Mouse (Mus musculus) limb, embryonic 11.5 days (tissue): ENCODE results near the gene Zfr2. TPM values are rescaled to one million over a fixed set of nuclear protein-coding genes. Genes with fewer than 3 reads are reported as not detected.
A peak's percentile ranks its signal among the peaks of the same experiment; 100 is the strongest.
"Not testable (repeated sequence)": the region's sequence is repeated elsewhere in the genome, so short reads cannot be mapped to it uniquely, and the experiment has no call there.

ENCODE experiments used
- ATAC-seq: fragments of 200-750 bp; cut with Nextera tagmentation; 2 replicates; pipeline ENCODE4 v1.8.0; 2017; ENCODE audit warnings: low read depth; ENCODE audit not compliant: insufficient number of reproducible peaks, low FRiP score, low TSS enrichment
- DNase-seq: peaks from one replicate; pipeline ENCODE4 v3.0.0-alpha.2; 2015; ENCODE audit warnings: low spot score
- H3K27ac ChIP-seq: fragments of 300-500 bp; sonication (generic); replicated peaks from 2 replicates; pipeline ENCODE4 v1.5.1; 2014; ENCODE audit warnings: low read depth, mild to moderate bottlenecking, low read length
- H3K27me3 ChIP-seq: fragments of 300-500 bp; sonication (generic); 2 replicates; pipeline ENCODE4 v1.6.1; 2014; ENCODE audit warnings: mild to moderate bottlenecking, low read length, mixed read lengths; ENCODE audit not compliant: control insufficient read depth, insufficient read depth
- H3K36me3 ChIP-seq: fragments of 300-500 bp; sonication (generic); 2 replicates; pipeline ENCODE4 v1.6.1; 2014; ENCODE audit warnings: mild to moderate bottlenecking, low read length, moderate library complexity, mixed read lengths; ENCODE audit not compliant: control insufficient read depth, insufficient read depth
- H3K4me1 ChIP-seq: fragments of 300-500 bp; sonication (generic); 2 replicates; pipeline ENCODE4 v1.6.1; 2014; ENCODE audit warnings: low read length, mixed read lengths; ENCODE audit not compliant: control insufficient read depth, insufficient read depth
- H3K4me2 ChIP-seq: fragments of 300-500 bp; sonication (generic); 2 replicates; pipeline ENCODE4 v1.6.1; 2014; ENCODE audit warnings: low read depth, mild to moderate bottlenecking, moderate library complexity; ENCODE audit not compliant: severe bottlenecking
- H3K4me3 ChIP-seq: fragments of 300-500 bp; sonication (generic); 2 replicates; pipeline ENCODE4 v1.5.1; 2014; ENCODE audit warnings: low read depth, low read length
- H3K9ac ChIP-seq: fragments of 300-500 bp; sonication (generic); 2 replicates; pipeline ENCODE4 v1.6.1; 2014; ENCODE audit warnings: mild to moderate bottlenecking, low read length
- H3K9me3 ChIP-seq: fragments of 300-500 bp; sonication (generic); 2 replicates; pipeline ENCODE4 v1.6.1; 2016; ENCODE audit warnings: low read length; ENCODE audit not compliant: control insufficient read depth
- WGBS: fragments of 180-500 bp; shearing (Covaris S2); extraction: QIAGEN DNeasy Blood & Tissue Kit; methylation state at CpG from one replicate; pipeline ENCODE4 v1.1.7; 2014; 5-methylcytosine and 5-hydroxymethylcytosine counted together
- polyA plus RNA-seq: library from polyadenylated mRNA; unstranded; fragments of >200 nt; fragmentation: Nextera tagmentation; extraction: Ambion mirVana; gene quantifications from 2 replicates; pipeline ENCODE4 v1.2.1, GENCODE M21; 2014

The Zfr2 gene
- polyA plus RNA-seq, 1 experiment from 2014 or later, result 3.4 TPM

DNA sequence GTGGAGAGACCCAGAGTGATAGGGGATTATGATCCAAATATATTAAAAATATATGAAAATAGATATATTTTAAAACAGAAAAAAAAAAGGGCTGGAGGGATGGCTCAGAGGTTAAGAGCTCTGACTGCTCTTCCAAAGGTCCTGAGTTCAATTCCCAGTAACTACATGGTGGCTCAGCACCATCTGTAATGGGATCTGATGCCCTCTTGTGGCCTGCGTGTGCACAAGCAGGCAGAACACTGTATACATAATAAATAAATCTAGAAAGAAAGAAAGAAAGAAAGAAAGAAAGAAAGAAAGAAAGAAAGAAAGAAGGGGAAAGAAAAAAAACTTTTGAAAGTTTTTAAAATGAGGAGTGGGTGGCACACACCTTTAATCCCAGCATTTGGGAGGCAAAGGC, 15.7 kb upstream of the Zfr2 start:
- not testable (repeated sequence) for H3K4me3 ChIP-seq, H3K9ac ChIP-seq, ATAC-seq, H3K36me3 ChIP-seq, H3K9me3 ChIP-seq, H3K27me3 ChIP-seq, H3K27ac ChIP-seq, H3K4me2 ChIP-seq, H3K4me1 ChIP-seq, DNase-seq
- WGBS, result 22% methylated on average over 1 of the region's 1 CpGs

DNA sequence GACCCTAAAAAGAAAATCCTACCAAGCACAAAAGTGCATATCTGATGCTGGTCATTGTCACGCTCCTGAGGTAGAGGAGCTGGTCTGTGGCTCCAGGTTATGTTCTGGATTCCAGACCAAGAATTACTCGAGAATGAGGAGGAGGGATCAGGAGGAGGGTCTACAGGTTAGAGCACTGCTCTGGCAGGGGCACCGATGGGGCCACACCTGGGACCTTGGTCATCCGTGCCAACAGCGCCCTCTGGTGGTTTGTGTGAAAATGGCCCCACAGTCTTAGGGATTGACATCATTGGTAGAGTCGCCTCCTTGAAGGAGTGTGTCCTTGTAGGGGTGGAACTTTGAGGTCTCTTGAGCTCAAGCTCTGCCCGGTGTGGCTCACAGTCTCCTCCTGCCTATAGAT, 15.0 kb upstream of the Zfr2 start:
- ATAC-seq, result no peak

DNA sequence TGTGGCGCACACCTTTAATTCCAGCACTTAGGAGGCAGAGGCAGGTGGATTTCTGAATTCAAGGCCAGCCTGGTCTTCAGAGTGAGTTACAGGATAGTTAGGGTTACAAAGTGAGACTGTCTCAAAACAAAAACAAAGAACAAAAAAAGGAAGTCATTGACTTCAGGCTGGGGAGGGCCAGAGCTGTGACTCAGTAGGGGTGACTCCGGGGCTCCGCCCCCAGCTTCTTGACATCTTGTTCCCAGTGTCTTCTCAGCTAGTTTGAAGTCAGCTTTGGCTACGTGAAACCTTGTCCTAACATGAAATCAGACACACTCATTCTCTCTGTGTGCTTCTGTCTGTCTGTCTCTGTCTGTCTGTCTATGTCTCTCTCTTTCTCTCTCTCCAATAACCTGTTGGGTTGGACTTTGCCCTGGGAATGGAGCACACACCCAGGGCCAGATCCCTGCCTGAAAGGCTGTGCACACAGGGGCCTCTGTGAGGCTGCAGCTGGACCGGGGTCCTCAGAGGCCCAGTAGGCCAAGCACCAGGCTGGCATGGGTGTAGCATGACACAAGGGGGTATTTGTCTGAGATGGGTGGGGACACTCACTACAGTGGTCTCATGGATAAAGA, 11.4 kb upstream of the Zfr2 start:
- no peaks in the 10 kb centered on the region for H3K36me3 ChIP-seq
- ATAC-seq, result no peak

More for the DNA sequence above, 15.0 kb upstream of the Zfr2 start:
- Histone ChIP-seq H3K9ac (no peak overlapping the region), H3K4me3 (no peak overlapping the region), H3K4me1 (no peaks in the 10 kb centered on the region), H3K9me3 (no peaks in the 10 kb centered on the region), H3K4me2 (no peak overlapping the region), H3K36me3 (no peaks in the 10 kb centered on the region), H3K27me3 (no peaks in the 10 kb centered on the region), H3K27ac (no peak overlapping the region)
- DNase-seq, result peak; percentile 77
- WGBS, result 37% methylated on average over 7 of the region's 7 CpGs

DNA sequence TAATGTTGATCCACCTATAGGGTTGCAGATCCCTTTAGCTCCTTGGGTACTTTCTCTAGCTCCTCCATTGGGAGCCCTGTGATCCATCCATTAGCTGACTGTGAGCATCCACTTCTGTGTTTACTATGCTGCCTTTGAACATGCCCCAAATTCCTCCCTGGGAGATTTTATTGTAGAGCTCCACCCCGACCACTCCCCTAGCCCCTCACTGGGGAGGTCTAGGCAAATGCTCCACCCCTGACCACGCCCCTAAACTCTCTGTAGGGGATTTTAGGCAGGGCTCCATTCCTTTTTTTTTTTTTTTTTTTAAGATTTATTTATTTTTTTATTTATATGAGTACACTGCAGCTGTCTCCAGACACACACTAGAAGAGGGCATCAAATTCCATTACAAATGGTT, 9.2 kb upstream of the Zfr2 start:
- DNase-seq, H3K36me3 ChIP-seq, H3K27me3 ChIP-seq, H3K4me2 ChIP-seq, H3K27ac ChIP-seq, H3K9ac ChIP-seq, ATAC-seq, H3K9me3 ChIP-seq, H3K4me1 ChIP-seq, H3K4me3 ChIP-seq: not testable (repeated sequence)
- 43% methylated on average over 2 of the region's 2 CpGs for WGBS

More for the DNA sequence above, 11.4 kb upstream of the Zfr2 start:
- Histone ChIP-seq H3K4me3 (no peak overlapping the region), H3K9me3 (no peaks in the 10 kb centered on the region), H3K27me3 (no peaks in the 10 kb centered on the region), H3K9ac (no peak overlapping the region), H3K4me2 (no peak overlapping the region), H3K27ac (no peak overlapping the region), H3K4me1 (no peaks in the 10 kb centered on the region)
- 92% methylated on average over 5 of the region's 5 CpGs for WGBS
- DNase-seq, result no peak

DNA sequence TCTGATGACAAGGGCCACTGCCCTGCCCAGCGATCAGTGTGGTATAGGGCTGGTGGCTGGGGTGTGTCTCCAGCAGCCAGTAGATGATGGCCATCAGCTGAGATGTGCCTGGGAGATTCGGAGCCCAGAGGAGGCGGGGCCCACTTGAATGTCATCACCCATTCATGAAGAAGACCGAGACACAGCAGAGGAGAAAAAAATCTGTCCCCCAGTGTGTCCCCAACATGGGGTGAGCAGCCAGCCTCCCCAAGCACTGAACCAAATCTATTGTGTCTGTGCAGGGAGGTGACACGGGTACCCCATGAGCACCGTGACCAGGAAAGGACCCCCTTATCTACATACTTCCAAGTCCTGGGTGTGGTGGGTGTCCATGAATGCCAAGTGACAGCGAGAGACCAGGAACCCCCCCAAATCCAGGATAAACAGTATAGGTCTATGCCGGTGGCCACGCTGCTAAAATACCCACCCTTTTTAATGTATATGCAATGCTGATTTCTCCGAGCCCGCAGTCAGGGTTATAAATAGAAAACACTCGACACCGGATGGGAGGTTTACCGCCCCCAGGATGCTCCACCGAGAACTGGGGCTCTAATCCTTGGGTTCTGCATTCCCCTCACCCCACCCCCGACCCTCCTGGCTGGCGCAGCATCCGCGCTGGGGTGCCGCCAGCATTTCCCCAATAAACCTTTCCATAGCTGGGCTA, 3.1 kb upstream of the Zfr2 start:
- H3K4me2 ChIP-seq, result no peak overlapping the region
- DNase-seq, result no peak
- no peak overlapping the region for H3K27ac ChIP-seq
- H3K36me3 ChIP-seq, result no peaks in the 10 kb centered on the region
- ATAC-seq, result no peak
- no peaks in the 10 kb centered on the region for H3K9me3 ChIP-seq
- no peak overlapping the region for H3K9ac ChIP-seq
- 10% methylated on average over 20 of the region's 20 CpGs for WGBS
- H3K27me3 ChIP-seq, result peaks cover 25% of the 10 kb centered on the region
- H3K4me1 ChIP-seq, result 0 out of 2 replicates have a peak, but pooled peaks cover 3% of the 10 kb centered on the region
- H3K4me3 ChIP-seq, result no peak overlapping the region

DNA sequence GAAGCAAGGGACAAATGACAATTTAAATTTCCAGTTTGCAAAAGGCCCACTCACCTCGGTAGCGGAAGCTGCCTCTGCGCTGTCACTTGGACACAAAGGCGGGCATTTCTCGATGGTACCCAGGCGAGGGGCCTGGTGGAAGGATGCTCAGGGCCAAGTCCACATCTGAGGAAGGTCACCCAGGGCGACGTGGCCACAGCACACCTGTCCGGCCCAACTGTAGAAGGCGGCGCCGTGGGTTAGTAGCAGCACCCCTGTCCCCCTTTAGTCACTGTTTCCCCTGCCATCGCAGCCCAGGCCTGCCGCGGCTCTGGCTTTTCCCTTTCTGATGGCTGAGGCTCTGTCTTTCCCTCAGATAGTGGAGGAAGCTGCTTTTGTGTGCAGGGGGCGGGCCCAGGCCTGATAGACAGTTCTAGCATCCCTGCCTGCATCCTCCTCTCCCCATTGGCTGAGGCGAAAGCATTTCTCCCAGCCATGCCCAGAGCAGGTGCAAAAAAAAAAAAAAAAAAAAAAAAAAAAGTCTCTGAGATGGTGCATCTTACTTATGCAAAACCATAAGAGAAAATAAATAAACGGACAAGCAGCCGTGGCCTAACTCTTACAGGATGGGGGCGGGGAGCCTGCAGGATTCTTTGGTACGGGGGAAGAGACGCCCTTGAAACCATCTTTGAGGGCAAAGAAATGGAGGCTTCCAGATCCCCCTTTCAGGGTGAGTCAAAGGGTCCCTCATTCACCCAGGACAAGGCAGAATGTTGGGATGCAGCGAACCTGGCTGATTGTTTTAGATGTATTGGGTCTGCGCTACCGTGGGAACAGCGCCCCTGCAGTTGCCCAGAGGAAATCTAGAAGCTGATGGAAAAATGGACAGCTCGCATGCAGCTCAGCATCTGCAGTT, 2.3 kb upstream of the Zfr2 start, which contains the start of gene Atcay:
Atcay (minus strand) TSS at position 396 of the 895 bp plus-strand sequence.
- H3K27ac ChIP-seq, result no peak within 1 kb of the TSS

DNA sequence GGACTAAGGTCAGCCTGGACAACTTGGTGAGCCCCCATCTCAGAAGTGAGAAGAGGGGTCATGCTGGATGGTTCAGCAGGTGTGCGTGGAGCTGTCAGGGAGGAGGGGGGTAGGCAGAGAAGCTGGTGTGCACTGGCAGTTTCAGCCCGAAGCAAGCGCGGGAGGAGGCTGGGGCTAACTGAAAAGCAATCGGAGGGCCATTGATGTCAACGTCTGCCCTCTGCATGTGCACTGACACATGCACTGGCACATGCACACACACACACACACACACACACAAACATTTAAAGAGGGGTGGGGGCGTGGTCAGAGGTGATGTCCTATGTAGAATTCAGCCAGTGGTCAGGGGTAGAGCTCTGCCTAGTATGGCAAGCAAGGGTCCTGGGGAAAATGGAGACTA, 1.5 kb upstream of the Zfr2 start:
- H3K27me3 ChIP-seq, result peaks cover 25% of the 10 kb centered on the region
- 49% methylated on average over 7 of the region's 7 CpGs for WGBS
- no peak overlapping the region for H3K9ac ChIP-seq
- ATAC-seq (no peak), DNase-seq (no peak)
- H3K36me3 ChIP-seq, result no peaks in the 10 kb centered on the region
- H3K27ac ChIP-seq, result no peak overlapping the region
- H3K9me3 ChIP-seq, result no peaks in the 10 kb centered on the region
- no peak overlapping the region for H3K4me3 ChIP-seq
- H3K4me2 ChIP-seq, result no peak overlapping the region
- H3K4me1 ChIP-seq, result 0 out of 2 replicates have a peak, but pooled peaks cover 3% of the 10 kb centered on the region

More for the DNA sequence above, 2.3 kb upstream of the Zfr2 start, which contains the start of gene Atcay:
- H3K4me2 ChIP-seq, result 0 out of 2 replicates have a peak within 1 kb of the TSS, but pooled peaks have one; percentile 3
- no peaks in the 10 kb centered on the region for H3K36me3 ChIP-seq
- H3K9ac ChIP-seq, result no peak within 1 kb of the TSS
- peaks cover 25% of the 10 kb centered on the region for H3K27me3 ChIP-seq
- no peak for ATAC-seq
- DNase-seq, result peak; percentile 52
- 0 out of 2 replicates have a peak, but pooled peaks cover 3% of the 10 kb centered on the region for H3K4me1 ChIP-seq
- no peak within 1 kb of the TSS for H3K4me3 ChIP-seq
- 11% methylated on average over 27 of the region's 27 CpGs for WGBS
- H3K9me3 ChIP-seq, result no peaks in the 10 kb centered on the region

DNA sequence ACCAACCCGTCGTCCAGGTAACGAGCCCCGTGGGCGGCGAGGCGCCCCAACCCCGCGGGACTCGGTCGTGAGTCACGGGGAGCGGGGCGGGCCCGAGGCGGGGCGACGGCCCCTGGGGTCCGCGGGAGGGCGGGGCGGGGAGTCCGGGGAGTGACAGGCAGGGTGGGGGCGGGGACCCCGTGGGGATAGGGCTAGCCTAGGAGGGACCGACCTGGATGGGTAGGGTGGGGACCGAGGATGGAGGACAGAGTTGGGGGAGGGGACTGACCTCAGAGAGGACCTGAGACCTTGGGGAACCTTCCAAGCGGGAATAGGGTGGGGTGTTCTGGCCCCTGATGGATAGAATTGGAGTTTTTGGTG, 251 bp downstream of the Zfr2 start:
- 0 out of 2 replicates have a peak, but pooled peaks cover 3% of the 10 kb centered on the region for H3K4me1 ChIP-seq

More for the DNA sequence above, 251 bp downstream of the Zfr2 start:
- H3K4me2 ChIP-seq, result peak overlapping the region; percentile 61
- peak; percentile 40; the same call in 1 of the 2 replicates for ATAC-seq
- H3K9me3 ChIP-seq, result no peaks in the 10 kb centered on the region
- no peak overlapping the region for H3K27ac ChIP-seq
- H3K9ac ChIP-seq, result peak overlapping the region; percentile 69
- peaks cover 28% of the 10 kb centered on the region for H3K27me3 ChIP-seq
- 2% methylated on average over 24 of the region's 28 CpGs for WGBS
- no peak for DNase-seq
- H3K4me3 ChIP-seq, result peak overlapping the region; percentile 73
- no peaks in the 10 kb centered on the region for H3K36me3 ChIP-seq
